Mouse (Mus musculus) cerebellum, postnatal 10 days (tissue): ENCODE measurements at regions not wholly inside any gene's neighbourhood (a gene's known extent, or its start where the extent isn't known, plus 50 kb on each side); places are given as distances from the start of the nearest gene placed in this dataset.
A peak's percentile ranks its signal among the peaks of the same experiment; 100 is the strongest.

Source experiments
- DNase-seq, 2 experiments: peaks; one replicate each; pipeline ENCODE4 v3.0.0; 2021; ENCODE audit warnings: mixed read lengths in 2 of 2

DNA sequence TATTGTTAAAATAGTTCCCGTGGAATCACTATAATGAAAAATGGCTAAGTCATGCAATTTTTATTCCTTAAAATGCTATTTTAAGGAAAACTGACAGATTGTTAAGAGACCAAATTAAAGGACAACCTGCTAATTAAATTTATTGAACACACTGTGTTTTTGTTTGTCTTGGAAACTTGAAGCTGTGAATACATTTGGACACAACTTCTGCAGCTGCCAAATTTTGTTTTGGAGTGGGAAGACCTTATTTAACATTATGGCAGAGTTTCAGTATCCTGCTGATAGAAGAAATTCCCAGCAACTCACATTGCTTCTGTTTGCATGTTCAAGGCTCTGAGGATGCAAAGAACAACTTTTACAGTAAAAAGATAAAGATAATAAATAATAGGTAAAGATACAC lies 301.6 kb upstream of the 1700015G11Rik start:
- no peak for DNase-seq

GRCm38 (mm10) chr7:52278262-52278661 lies 262.7 kb upstream of the 1700015G11Rik start:
- no peak for DNase-seq

GRCm38 (mm10) chr7:52256386-52256920 lies 240.9 kb upstream of the 1700015G11Rik start:
- DNase-seq = peak; percentile 56 to 63

DNA sequence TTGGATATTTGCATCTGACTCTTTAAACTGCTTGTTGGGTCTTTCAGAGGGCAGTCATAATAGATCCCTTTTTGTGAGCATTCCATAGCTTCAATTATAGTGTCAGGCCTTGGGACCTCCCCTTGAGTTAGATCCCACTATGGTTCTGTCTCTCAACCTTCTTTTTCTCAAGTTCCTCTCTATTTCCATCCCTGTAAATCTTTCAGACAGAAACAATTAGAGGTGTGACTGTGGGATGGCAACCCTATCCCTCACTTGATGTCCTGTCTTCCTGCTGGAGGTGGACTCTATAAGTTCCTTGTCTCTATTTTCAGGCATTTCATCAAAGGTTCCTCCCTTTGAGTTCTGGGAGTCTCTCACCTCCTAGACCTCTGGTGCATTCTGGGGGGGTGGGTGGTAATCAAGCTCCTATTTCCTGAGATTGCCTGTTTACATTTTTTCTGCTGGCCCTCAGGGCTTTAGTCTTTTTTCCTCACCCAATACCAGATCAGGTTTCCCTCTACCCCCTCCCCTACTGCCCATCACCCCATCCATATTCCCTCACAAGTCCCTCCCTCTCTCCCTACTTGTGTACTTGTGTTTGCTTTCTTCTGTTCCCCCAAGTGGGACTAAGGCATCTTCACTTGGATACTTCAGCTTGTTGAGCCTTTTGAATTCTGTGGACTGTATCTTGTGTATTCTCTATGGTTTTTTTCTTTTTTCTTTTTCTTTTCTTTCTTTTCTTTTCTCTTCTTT lies 237.1 kb upstream of the 1700015G11Rik start:
- DNase-seq = no peak
